Mouse (Mus musculus) heart, postnatal 10 days (tissue): ENCODE data around the gene Chrna10. TPM values are rescaled to one million over a fixed set of nuclear protein-coding genes. Genes with fewer than 3 reads are reported as not detected.

Source experiments
- DNase-seq, 2 experiments: peaks; one replicate each; pipeline ENCODE4 v3.0.0; 2021
- intact Hi-C: fragments of 180-260 bp; cut with DNase I; formaldehyde crosslinking; loops from one replicate; pipeline ENCODE4 v1.15.1; 2025
- total RNA-seq, 2 experiments: library from RNA; stranded (reverse); gene quantifications; 2 replicates each; pipeline ENCODE4 v1.2.3; 2021

Gene Chrna10
- under 1 TPM; 0.10 to 0.30 TPM for total RNA-seq

DNA sequence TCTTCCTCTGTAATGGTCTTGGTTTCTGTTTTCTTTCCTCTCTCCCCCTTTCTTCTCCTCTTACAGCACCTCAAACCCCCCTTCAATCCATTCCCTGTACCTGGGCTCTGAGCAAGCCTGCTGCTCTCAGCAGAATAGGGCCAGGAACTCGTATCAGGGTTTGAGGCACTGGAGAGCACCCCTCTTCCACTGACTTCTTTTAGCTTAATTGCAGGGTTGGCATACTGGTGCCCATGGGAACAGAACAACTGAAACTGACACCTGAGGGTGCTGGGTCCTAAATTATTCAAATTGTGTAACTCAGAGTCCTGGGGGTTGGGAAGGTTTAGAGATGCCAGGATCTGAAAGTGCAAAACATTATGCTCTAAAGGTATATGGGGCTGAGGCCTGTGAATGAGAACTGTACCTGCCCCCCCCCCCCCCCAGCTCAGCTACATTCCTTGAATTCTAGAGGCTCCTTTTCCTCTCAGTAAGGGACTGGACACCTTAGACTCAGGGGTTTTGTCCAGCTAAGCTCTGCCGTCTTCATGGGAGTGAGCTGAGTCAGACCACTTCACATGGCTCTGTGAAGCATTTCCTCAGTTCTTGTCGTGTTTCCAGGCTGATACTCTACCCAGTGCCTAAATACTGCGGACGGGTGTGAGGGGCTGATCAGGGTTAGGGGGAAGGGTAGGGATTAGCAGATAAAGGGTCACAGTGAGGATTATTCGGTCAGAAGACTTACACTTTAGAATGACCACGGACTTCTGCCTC, at the start of gene Chrna10:
Gene Chrna10, minus strand, starts transcription at position 250 of the 753 bp plus-strand sequence.
- intact Hi-C loops, result no loop called here
- DNase-seq, result no peak

DNA sequence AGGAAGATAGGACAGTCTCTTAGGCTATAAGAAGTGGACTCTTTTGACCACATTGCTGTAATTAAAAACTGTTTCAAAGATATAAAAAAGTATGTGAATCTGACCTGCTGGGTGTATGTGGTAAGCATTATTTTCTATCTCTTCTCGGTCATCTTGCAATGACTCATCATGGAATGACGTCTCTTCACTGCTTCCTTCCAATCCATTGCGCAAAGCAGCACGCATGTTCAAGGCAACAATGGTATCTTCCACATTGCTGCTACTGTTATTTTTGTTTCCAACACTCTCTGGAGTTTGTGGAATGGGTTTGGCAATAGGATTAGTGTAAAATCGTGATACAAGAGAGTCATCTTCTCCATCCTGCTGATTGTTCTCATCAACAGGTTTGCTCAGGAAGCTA, 37.1 kb upstream of the Chrna10 start:
- DNase-seq, result no peak
- intact Hi-C loops, result no loop called here

DNA sequence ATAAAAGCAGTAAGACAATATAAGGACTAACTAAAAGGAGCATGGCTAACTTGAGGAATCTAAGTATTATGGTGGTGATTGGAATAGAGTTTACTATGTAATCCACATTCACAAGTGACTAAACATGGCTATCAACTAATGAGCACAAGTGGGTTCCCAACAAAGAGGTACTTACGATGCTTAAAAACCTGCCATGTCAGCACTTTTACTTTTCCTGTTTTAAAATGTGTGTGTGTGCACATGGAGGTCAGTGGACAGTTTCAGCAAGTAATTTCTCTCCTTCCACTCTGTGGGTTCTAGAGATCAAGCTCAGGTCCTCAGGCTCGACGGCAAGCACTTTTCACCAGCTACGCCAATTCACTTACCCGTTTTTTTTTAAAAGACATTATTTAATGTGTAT, 21.3 kb upstream of the Chrna10 start:
- no peak for DNase-seq
- intact Hi-C loops, result no loop called here

DNA sequence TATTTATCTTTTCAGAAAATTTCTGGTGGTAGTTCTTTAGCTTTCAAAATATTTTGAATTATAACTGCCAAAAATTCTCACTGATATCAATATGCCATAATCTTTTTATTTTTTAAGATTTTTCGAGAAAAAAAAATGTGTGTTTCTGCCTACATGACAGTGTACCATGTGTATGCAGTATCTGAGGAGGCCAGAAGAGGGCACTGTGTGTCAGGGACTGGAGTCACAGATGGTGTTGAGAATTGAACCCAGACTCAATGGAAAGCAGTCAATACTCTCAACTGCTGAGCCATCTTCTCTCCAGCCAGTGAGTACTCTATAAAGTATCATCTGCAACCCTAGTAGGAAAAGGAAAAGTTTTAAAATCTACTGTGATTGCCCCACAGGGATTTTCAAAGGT, 20.8 kb upstream of the Chrna10 start:
- intact Hi-C loops, result no loop called here

DNA sequence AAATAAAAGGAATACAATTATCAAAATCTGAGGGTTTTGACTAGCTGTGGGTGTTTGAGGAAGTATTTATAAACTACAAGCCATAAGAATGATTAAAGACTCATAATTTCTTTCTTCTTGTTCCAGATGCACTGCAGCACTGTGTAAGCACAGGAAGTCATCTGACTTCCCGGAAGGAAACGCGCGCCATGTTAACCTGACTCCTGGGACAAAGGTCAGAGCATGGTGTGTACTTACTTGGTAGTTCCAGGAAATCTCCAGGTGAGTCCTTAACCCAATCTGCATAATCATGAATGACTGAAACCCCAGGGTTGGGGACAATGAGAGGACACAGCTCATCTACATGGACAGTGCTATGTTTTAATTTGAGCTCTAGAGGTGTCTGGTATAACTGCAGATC, 15.8 kb upstream of the Chrna10 start:
- no peak for DNase-seq
- intact Hi-C loops, result no loop called here

More for the DNA sequence above, 20.8 kb upstream of the Chrna10 start:
- peak; percentile 15 to 36 for DNase-seq

DNA sequence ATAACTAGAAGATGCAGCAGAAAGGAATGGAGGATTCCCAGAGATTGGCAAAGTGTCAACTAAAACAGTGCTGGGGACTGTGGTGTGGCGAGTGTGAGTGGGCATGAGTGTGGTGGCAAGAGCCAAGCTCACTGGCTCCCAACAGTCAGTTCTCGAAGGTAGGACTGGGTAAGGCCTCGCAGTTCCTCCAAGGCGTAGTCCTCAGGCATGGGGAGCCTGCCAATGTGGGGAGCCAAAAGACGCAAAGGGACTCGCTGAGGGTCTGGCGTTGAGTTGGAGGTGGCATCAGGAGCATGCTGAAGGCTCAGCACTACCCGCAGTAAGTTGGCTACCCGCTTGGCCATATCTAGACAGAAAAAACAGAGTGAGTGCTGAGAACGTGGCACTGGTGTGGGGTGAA, 3.7 kb upstream of the Chrna10 start:
- no peak for DNase-seq
- intact Hi-C loops, result no loop called here

DNA sequence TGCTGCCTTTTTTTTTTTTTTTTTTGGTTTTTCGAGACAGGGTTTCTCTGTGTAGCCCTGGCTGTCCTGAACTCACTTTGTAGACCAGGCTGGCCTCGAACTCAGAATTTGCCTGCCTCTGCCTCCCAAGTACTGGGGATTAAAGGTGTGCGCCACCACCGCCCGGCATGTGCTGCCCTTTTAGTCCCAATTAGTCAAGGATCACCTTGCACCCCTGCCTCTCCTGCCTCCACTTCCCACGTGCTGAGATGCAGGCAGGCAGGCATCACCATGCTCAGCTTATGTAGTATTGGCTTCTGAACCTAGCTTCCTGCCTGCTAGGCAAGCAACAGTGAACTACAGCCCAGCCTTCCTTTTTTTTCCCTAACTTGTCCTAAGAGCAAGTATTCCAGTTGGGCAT, 754 bp upstream of the Chrna10 start:
- intact Hi-C loops, result no loop called here
- DNase-seq, result no peak

DNA sequence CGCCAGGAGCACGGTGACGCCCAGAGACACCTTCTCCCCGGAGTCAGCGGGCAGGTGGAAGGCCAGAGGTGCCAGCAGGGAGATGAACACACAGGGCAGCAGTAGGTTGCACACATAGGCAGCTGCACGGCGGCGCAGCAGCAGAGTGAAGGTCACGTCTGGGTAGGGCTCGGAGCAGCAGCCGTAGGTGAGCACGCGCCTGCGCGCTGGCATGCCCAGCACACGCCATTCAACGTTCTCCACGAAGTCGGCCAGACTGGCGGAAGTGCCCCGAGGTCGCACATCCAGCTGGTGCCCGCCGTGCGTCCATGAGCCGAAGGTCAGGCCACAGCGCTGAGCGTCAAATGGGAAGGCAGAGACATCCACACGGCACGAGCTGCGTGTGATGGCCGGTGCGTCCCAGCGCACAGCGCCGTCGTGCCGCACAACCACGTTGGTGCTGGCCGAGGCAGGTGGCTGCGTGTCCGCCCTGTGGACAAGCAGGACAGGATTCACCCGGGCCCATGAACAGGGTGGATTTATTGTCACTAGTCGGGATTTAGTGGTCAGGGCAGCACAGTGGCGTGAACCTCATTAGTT, 3.4 kb downstream of the Chrna10 start:
- DNase-seq, result no peak
- intact Hi-C loops, result no loop called here

DNA sequence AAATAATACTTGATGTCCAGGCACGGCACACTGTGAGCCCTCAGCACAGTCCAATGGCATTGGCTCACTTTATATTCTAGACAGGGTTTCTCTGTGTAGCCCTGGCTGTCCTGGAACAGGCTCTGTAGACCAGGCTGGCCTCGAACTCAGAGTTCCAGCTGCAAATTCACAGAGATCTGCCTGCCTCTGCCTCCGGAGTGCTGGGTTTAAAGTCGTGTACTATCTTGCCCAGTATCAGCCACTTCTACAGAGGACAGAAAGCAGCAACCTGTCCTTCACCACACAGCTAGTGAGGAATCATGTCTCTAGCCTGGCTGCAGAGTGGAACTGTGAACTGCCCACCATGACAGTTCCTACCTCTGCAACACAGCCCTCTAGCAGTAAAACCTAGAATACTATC, 6.9 kb downstream of the Chrna10 start:
- intact Hi-C loops, result no loop called here
- no peak for DNase-seq

DNA sequence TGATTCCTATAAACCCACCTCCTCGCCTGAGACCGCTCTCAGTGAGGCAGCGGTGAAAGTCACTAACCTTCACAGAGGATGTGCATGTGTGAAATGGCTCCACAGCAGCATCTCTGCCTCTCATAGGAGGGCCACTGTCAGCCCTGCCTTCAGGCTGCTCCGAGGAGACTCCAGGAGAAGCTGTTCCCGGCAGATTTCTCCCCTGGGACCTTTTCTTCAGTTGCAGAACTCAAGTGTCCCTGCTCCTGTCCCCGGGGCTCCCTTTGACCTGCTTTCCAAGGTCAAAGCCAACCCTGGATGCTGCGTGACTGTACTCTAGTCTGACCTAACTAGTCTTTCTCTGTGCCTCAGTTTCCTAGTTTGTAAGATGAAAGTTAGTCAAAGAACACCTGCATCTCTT, 7.5 kb downstream of the Chrna10 start, which contains the start of gene Art5:
Gene Art5, minus strand, starts transcription at position 319 of the 400 bp plus-strand sequence.
- DNase-seq, result no peak
- intact Hi-C loops, result no loop called here

DNA sequence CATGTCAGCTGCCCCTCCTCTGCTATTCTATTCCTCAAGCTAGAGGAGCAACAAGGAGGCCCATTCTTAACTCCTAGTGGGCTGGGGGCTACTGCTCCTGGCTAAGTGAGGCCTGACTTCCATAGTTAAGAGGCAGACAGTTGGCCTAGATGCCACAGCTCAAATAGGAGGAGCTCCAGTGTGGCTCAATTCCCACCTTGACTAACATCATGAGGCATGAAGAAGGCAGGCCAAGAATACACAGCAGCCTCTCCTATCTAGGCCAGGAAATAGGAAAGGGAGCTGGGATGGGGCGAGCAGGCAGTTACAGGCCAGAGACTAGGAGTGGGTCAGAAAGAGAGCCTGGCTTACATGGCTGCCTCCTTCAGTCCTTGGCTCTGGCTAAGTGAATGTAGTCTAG, 8.4 kb downstream of the Chrna10 start:
- intact Hi-C loops, result no loop called here
- DNase-seq, result peak; percentile 17 to 22

DNA sequence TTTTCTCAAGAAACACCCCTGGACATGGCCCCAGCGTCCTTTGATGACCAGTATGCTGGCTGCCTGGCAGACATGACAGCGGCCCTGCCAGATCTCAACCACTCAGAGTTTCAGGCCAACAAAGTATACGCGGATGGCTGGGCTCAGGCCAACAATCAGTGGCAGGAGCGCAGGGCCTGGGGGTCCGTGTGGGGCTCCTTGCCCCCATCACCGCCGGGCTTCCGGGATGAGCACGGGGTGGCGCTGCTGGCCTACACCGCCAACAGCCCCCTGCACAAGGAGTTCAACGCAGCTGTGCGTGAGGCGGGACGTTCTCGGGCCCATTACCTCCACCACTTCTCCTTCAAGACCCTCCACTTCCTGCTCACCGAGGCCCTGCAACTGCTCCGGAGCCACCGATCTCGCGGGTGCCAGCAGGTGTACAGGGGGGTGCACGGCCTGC, 9.9 kb downstream of the Chrna10 start:
- DNase-seq, result peak; percentile 60 to 64
- intact Hi-C loops, result no loop called here

DNA sequence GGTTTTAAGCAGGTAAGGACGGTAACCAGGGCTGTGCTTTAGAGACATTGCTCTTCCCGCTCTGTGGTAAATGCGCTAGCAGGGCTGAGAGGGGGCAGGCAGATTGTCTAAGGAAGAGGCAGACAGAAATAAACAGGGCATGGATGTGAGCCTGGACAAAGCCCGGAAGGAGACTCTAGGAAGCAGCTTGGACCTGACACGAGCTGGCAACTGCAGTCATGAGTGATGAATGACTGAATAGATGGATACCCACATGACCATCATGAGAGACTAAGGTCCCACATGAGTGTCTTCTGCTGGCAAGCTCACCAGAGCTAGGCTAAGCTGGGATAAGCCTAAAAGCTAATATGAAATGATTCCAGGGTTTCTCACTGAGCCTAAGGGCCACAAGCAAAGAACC, 12.5 kb downstream of the Chrna10 start:
- DNase-seq, result peak in 1 of 2 experiments; percentile 11
- intact Hi-C loops, result no loop called here

DNA sequence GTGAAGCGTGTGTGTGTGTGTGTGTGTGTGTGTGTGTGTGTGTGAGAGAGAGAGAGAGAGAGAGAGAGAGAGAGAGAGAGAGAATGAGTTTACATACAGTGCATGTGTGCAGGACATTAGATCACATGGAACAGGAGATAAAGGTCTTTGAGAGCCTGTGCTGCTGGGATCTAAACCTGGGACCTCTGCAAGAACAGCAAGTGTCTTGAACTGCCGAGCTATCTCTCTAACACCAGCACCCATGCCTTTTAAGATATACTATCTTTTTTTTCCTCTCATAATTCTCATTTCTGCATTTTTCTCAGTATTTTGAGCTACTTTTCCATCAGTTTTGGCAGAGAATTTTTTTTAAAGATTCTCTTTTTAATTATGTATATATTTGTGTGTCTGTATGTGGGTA, 13.1 kb downstream of the Chrna10 start:
- DNase-seq, result no peak
- intact Hi-C loops, result no loop called here

DNA sequence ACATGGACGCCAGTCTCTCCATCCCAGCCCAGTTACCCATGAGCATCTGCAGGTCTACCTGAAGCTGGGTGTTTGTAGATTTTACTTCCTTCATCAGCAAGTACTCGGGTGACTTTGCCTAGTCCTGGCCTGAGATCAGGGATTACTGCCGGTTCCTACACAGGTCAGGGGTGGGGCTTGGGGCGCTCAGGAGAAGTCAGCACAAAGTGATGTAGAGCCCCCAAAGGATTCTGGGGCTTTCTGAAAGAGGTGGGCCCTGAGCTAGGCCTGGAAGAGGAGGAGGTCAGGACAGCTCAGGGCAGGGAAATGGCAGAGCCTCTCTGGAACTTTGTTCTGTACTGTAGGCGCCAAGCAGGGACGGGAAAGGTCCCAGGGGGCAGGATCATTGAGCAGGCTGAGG, 13.9 kb downstream of the Chrna10 start:
- peak; percentile 28 to 33 for DNase-seq
- intact Hi-C loops, result no loop called here

DNA sequence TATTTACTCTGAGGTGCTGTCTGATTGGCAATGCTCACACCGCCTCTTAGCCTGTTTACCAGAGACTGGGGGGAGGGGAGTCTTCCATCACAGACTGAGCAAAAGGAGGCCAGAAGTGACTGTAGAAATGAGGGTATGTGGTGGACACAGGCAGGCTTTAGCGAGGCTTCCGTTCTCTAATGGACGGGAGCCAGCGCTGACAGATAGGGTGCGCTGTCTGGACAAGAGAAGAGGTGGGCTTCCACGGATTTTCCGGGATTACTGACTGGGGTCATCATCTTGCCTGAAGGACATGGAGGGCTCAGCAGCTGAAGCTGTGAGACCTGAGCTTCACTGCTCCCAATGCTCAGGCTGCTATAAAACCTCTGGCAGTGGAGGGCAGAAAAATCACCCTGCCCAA, 14.4 kb downstream of the Chrna10 start:
- intact Hi-C loops, result no loop called here
- DNase-seq, result peak in 1 of 2 experiments; percentile 40

DNA sequence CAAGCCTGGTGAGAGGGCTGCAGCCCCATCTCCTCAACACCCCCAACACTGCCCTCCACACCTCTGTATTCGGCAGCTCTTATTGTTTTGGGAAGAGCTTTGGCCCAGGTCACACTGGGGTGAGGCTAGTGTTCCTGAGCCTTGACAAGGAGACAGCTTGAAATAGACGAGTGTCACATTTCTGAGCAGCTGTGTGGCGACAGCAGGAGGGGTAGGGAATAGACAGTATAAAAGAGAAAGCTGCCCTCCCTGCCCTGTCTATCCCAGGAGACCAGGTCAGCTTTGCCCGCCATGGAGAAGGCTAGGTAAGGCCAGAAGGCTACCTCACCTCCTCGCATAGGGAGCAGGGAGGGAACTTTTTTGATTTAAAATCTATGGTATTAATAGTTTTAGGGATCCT, 15.1 kb downstream of the Chrna10 start, which contains the start of gene Art1:
Gene Art1, plus strand, starts transcription at position 257 of the 400 bp plus-strand sequence.
- intact Hi-C loops, result no loop called here
- peak; percentile 40 to 42 for DNase-seq

DNA sequence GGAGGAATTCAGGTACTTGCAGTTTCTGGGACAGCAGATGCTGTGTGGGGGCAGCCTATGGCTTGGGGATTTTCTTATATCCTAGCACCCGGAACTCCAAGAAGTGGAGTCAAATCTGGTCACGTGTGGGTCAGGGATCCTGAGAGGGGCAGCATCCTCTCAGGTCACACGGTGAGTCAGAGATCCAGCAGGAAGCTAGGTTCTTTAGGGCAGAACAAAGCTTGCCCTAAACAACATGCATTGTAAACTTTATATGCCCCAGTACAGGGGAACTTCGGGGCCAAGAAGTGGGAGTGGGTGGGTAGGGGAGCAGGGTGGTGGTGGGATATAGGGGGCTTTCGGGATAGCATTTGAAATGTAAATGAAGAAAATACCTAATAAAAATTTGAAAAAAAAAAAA, 15.8 kb downstream of the Chrna10 start:
- no peak for DNase-seq
- intact Hi-C loops, result no loop called here

DNA sequence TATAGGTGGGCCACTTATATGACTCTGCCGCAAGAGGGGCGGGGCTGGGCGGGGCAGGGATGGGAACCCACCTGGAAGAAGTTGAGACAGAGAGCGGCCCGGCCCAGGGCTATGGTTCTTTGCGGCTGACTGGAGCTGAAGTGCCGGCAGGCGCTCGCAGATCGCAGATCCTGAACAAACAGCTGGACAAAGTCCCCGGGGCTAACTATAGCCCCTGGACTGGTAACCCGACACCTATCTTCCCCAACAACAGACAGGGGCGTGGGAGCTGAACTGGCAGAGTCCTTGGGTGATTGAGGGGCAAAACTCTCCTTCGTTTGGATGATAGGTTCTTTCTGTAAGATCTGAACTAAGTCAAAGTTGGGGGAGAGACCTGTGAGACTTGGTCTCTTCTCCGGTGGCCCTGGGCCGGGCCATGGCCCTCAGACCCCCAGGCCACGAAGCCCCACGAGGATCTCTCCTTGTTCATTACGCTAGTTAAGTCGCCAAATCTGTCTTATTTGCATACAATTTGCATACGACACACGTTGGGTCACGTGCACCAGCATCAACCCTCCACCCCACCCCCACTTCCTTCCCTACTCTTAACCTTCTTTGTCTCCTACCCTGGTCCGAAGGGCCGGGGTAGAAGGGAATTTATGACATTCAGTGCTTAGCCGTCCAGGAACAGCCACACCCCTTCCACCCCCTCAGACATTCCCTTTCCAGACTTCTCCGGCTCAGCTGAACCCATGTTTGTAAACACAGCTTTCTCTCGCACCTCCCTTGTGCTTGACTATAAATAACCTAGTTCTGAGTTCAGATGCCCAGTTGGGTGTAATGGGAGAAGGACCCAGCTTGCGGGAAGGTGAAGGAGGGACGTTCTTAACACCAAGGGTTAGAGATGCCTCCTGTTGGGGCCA, 16.6 kb downstream of the Chrna10 start:
- intact Hi-C loops, result no loop called here

DNA sequence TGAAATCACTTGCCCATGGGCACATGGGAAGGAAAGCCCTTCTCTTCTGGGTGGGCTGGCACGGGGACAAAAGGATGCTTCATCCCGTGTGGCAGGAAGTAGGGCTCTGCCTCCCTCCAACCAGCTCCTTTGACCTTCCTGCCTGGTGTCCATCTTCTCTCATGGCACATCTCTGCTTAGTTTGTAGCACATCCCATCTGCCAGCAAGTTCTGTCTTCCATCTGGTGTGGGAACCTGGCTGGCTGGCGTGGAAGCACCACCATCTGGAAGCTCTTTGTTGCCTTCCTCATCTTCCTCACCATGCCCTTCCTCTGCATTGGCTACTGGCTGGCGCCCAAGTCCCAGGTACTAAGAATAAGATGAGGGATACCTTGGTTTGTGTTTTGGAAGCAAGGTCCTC, 29.3 kb downstream of the Chrna10 start:
- intact Hi-C loops, result no loop called here
- no peak for DNase-seq

More for the DNA sequence above, 16.6 kb downstream of the Chrna10 start:
- peak; percentile 55 to 59 for DNase-seq

DNA sequence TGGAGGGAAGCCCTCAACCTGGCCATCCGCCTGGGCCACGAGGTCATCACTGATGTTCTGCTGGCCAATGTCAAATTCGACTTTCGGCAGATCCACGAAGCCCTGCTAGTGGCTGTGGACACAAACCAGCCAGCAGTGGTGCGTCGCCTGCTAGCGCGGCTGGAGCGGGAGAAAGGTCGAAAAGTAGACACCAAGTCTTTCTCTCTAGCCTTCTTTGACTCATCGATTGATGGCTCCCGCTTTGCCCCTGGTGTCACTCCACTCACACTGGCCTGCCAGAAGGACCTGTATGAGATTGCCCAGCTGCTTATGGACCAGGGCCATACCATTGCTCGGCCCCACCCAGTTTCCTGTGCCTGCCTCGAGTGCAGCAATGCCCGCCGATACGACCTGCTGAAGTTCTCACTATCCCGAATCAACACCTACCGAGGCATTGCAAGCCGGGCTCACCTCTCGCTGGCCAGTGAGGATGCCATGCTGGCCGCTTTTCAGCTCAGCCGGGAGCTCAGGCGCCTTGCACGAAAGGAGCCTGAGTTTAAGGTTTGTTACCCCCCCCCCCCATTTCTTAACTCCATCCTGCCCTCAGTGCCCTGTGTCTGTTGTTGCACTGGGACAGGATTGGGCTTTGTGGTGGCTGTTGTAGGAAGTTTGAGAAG, 32.5 kb downstream of the Chrna10 start:
- no peak for DNase-seq
- intact Hi-C loops, result no loop called here
